Mouse (Mus musculus) MEL (cell line): ENCODE data around the gene Hivep2. TPM values are rescaled to one million over a fixed set of nuclear protein-coding genes. Genes with fewer than 3 reads are reported as not detected.

ENCODE experiments used
- DNase-seq: peaks from one replicate; pipeline ENCODE4 v3.0.0; 2011; ENCODE audit warnings: low read depth, low spot score
- H3K27ac ChIP-seq: 2 replicates; pipeline ENCODE4 v1.5.1; 2012; ENCODE audit warnings: low read depth, mild to moderate bottlenecking, control low read depth, low read length, moderate library complexity; ENCODE audit not compliant: control insufficient read depth
- H3K27me3 ChIP-seq, 2 experiments: fragments of 150-350 bp in 1 of 2; sonication (generic) in 1 of 2; 2 replicates each; pipeline ENCODE4 v1.6.1; 2012; ENCODE audit warnings: low read length in 2 of 2, mild to moderate bottlenecking in 2 of 2, improper control_type of control experiment in 1 of 2, moderate library complexity in 1 of 2; ENCODE audit not compliant: insufficient read depth in 2 of 2, control insufficient read depth in 1 of 2
- H3K36me3 ChIP-seq, 2 experiments: 2 replicates each; pipeline ENCODE4 v1.6.1; 2012 to 2014; ENCODE audit warnings: low read length in 2 of 2, improper control_type of control experiment in 1 of 2, inconsistent platforms in 1 of 2, mild to moderate bottlenecking in 1 of 2; ENCODE audit not compliant: insufficient read depth in 2 of 2, control insufficient read depth in 1 of 2
- H3K4me1 ChIP-seq, 2 experiments: fragments of 150-350 bp in 1 of 2; sonication (generic) in 1 of 2; 2 replicates each; pipeline ENCODE4 v1.6.1; 2012; ENCODE audit warnings: low read length in 2 of 2, improper control_type of control experiment in 1 of 2, mild to moderate bottlenecking in 1 of 2; ENCODE audit not compliant: insufficient read depth in 2 of 2, control insufficient read depth in 1 of 2
- H3K4me3 ChIP-seq, 2 experiments: fragments of 150-350 bp in 1 of 2; sonication (generic) in 1 of 2; 2 replicates each; pipeline ENCODE4 v1.5.1; 2012; ENCODE audit warnings: low read depth in 2 of 2, low read length in 2 of 2, mild to moderate bottlenecking in 2 of 2, moderate library complexity in 2 of 2, control low read depth in 1 of 2, improper control_type of control experiment in 1 of 2; ENCODE audit not compliant: control insufficient read depth in 1 of 2, insufficient read depth in 1 of 2
- H3K79me2 ChIP-seq: 2 replicates; pipeline ENCODE4 v1.6.1; 2012; ENCODE audit warnings: mild to moderate bottlenecking, low read length, moderate library complexity; ENCODE audit not compliant: control insufficient read depth, poor library complexity, insufficient read depth
- H3K9ac ChIP-seq: 2 replicates; pipeline ENCODE4 v1.6.1; 2012; ENCODE audit warnings: low read depth, mild to moderate bottlenecking, control low read depth, low read length, moderate library complexity; ENCODE audit not compliant: control insufficient read depth, poor library complexity, severe bottlenecking
- H3K9me3 ChIP-seq: fragments of 150-350 bp; sonication (generic); replicated peaks from 2 replicates; pipeline ENCODE4 v1.6.1; 2012; ENCODE audit warnings: mild to moderate bottlenecking, low read length, improper control_type of control experiment, moderate library complexity; ENCODE audit not compliant: insufficient read depth
- CHD1 ChIP-seq: IDR thresholded peaks from 2 replicates; pipeline ENCODE4 v1.6.1; 2012; ENCODE audit warnings: low read depth, mild to moderate bottlenecking, inconsistent platforms, low read length, improper control_type of control experiment
- CTCF ChIP-seq, 3 experiments: IDR thresholded peaks in 2 of 3; conservative IDR thresholded peaks in 1 of 3; 2 replicates each; pipeline ENCODE4 v1.5.1; 2011 to 2012; ENCODE audit warnings: low read length in 3 of 3, low read depth in 2 of 3, mild to moderate bottlenecking in 2 of 3, improper control_type of control experiment in 1 of 3, inconsistent platforms in 1 of 3, mixed read lengths in 1 of 3, moderate library complexity in 1 of 3; ENCODE audit not compliant: control insufficient read depth in 1 of 3, insufficient read depth in 1 of 3, poor library complexity in 1 of 3, severe bottlenecking in 1 of 3
- E2F4 ChIP-seq: IDR thresholded peaks from 2 replicates; pipeline ENCODE4 v1.6.1; 2011; ENCODE audit warnings: low read depth, low read length, improper control_type of control experiment, borderline replicate concordance
- EP300 ChIP-seq, 2 experiments: IDR thresholded peaks; 2 replicates each; pipeline ENCODE4 v1.6.1; 2011; ENCODE audit warnings: improper control_type of control experiment in 2 of 2, low read length in 2 of 2, low read depth in 1 of 2, mild to moderate bottlenecking in 1 of 2
- GABPA ChIP-seq: IDR thresholded peaks from 2 replicates; pipeline ENCODE4 v1.6.1; 2012; ENCODE audit warnings: low read depth, mild to moderate bottlenecking, inconsistent platforms, low read length, improper control_type of control experiment, moderate library complexity
- KAT2A ChIP-seq: conservative IDR thresholded peaks from 2 replicates; pipeline ENCODE4 v1.6.1; 2012; ENCODE audit warnings: low read depth, low read length, improper control_type of control experiment, inconsistent platforms
- MAX ChIP-seq: IDR thresholded peaks from 2 replicates; pipeline ENCODE4 v1.6.1; 2011; ENCODE audit warnings: low read length, improper control_type of control experiment
- MAZ ChIP-seq: IDR thresholded peaks from 2 replicates; pipeline ENCODE4 v1.6.1; 2012; ENCODE audit warnings: low read depth, mild to moderate bottlenecking, inconsistent platforms, low read length, improper control_type of control experiment
- MYB ChIP-seq: IDR thresholded peaks from 2 replicates; pipeline ENCODE4 v1.6.1; 2011; ENCODE audit warnings: mild to moderate bottlenecking, low read depth, low read length, improper control_type of control experiment
- NELFE ChIP-seq: IDR thresholded peaks from 2 replicates; pipeline ENCODE4 v1.6.1; 2011; ENCODE audit warnings: low read depth, low read length, improper control_type of control experiment
- POLR2AphosphoS5 ChIP-seq: IDR thresholded peaks from 2 replicates; pipeline ENCODE4 v1.6.1; 2012; ENCODE audit warnings: low read depth, borderline replicate concordance, mild to moderate bottlenecking, inconsistent platforms, low read length, moderate library complexity, mixed read lengths
- RAD21 ChIP-seq: IDR thresholded peaks from 2 replicates; pipeline ENCODE4 v1.6.1; 2011; ENCODE audit warnings: mild to moderate bottlenecking, low read depth, low read length, improper control_type of control experiment
- SIN3A ChIP-seq: IDR thresholded peaks from 2 replicates; pipeline ENCODE4 v1.6.1; 2012; ENCODE audit warnings: low read length, improper control_type of control experiment, inconsistent platforms
- TBP ChIP-seq: IDR thresholded peaks from 2 replicates; pipeline ENCODE4 v1.8.0; 2011; ENCODE audit warnings: low read depth, low read length, improper control_type of control experiment
- UBTF ChIP-seq: IDR thresholded peaks from 2 replicates; pipeline ENCODE4 v1.6.1; 2012; ENCODE audit warnings: low read depth, mild to moderate bottlenecking, inconsistent platforms, low read length, improper control_type of control experiment, moderate library complexity, borderline replicate concordance; ENCODE audit not compliant: insufficient read depth
- USF1 ChIP-seq: IDR thresholded peaks from 2 replicates; pipeline ENCODE4 v1.6.1; 2014; ENCODE audit warnings: low read depth, mild to moderate bottlenecking, inconsistent platforms, low read length, improper control_type of control experiment, moderate library complexity
- USF2 ChIP-seq, 2 experiments: IDR thresholded peaks; 2 replicates each; pipeline ENCODE4 v1.6.1; 2011 to 2012; ENCODE audit warnings: improper control_type of control experiment in 2 of 2, low read length in 2 of 2, borderline replicate concordance in 1 of 2, inconsistent platforms in 1 of 2, low read depth in 1 of 2, mild to moderate bottlenecking in 1 of 2; ENCODE audit not compliant: insufficient read depth in 1 of 2
- ZC3H11A ChIP-seq: IDR thresholded peaks from 2 replicates; pipeline ENCODE4 v1.6.1; 2012; ENCODE audit warnings: low read depth, mild to moderate bottlenecking, inconsistent platforms, low read length, improper control_type of control experiment
- ZKSCAN1 ChIP-seq: IDR thresholded peaks from 2 replicates; pipeline ENCODE4 v1.6.1; 2012; ENCODE audit warnings: low read depth, mild to moderate bottlenecking, inconsistent platforms, low read length, improper control_type of control experiment, moderate library complexity
- ZMIZ1 ChIP-seq: IDR thresholded peaks from 2 replicates; pipeline ENCODE4 v1.6.1; 2012; ENCODE audit warnings: low read depth, mild to moderate bottlenecking, inconsistent platforms, low read length, improper control_type of control experiment, moderate library complexity
- ZNF384 ChIP-seq: IDR thresholded peaks from 2 replicates; pipeline ENCODE4 v1.6.1; 2012; ENCODE audit warnings: low read depth, mild to moderate bottlenecking, inconsistent platforms, low read length, improper control_type of control experiment
- polyA plus RNA-seq, 2 experiments: library from polyadenylated mRNA; stranded (reverse) in 1 of 2; unstranded in 1 of 2; fragments of >175 nt in 1 of 2; fragments of >200 nt in 1 of 2; gene quantifications; 2 replicates each; pipeline versions ENCODE4 v1.2.1 to v1.2.4; 2012; ENCODE audit warnings: low replicate concordance in 2 of 2, low read depth in 1 of 2; ENCODE audit not compliant: insufficient read length in 2 of 2, insufficient read depth in 1 of 2, missing spikeins in 1 of 2
- total RNA-seq: library from RNA; depleted of rRNA; stranded (reverse); fragments of 300-350 nt; gene quantifications from 2 replicates; pipeline ENCODE4 v1.2.3, GENCODE M21; 2012

Hivep2 gene
- total and polyA plus RNA-seq, 3 experiments: not detected

GRCm38 (mm10) chr10:14168197-14168844, 202.4 kb downstream of the Hivep2 start:
- Histone ChIP-seq H3K9me3 (no peaks in the 10 kb centered on the region), H3K27ac (no peak overlapping the region), H3K9ac (no peak overlapping the region), H3K79me2 (no peaks in the 10 kb centered on the region), H3K36me3 (no peaks in the 10 kb centered on the region), H3K4me1 (no peaks in the 10 kb centered on the region), H3K4me3 (no peak overlapping the region), H3K27me3 (no peaks in the 10 kb centered on the region)
- no peak for DNase-seq
- TF ChIP-seq RAD21: no peak
- no peak for TF ChIP-seq MAX
- no peak for TF ChIP-seq UBTF
- no peak for TF ChIP-seq ZC3H11A
- no peak for TF ChIP-seq MYB
- TF ChIP-seq TBP: no peak
- TF ChIP-seq CTCF (IDR thresholded peaks at IDR 0.05 in 2 of 3, conservative IDR thresholded peaks at IDR 0.05 in 1 of 3; ENCODE audit: control insufficient read depth in 1 of 3, insufficient read depth in 1 of 3, low read depth in 2 of 3, low read length in 3 of 3, poor library complexity in 1 of 3, severe bottlenecking in 1 of 3): no peak
- TF ChIP-seq ZNF384: no peak
- no peak for TF ChIP-seq SIN3A
- TF ChIP-seq USF1: no peak
- no peak for TF ChIP-seq KAT2A
- TF ChIP-seq GABPA: no peak
- no peak for TF ChIP-seq MAZ
- no peak for TF ChIP-seq USF2 (IDR thresholded peaks at IDR 0.05; ENCODE audit: borderline replicate concordance in 1 of 2, insufficient read depth in 1 of 2, low read depth in 1 of 2, low read length in 2 of 2)
- TF ChIP-seq ZMIZ1: no peak
- TF ChIP-seq EP300 (IDR thresholded peaks at IDR 0.05; ENCODE audit: low read depth in 1 of 2, low read length in 2 of 2): no peak
- TF ChIP-seq NELFE: no peak

GRCm38 (mm10) chr10:14168869-14169566, 203.1 kb downstream of the Hivep2 start:
- Histone ChIP-seq H3K4me1 (no peaks in the 10 kb centered on the region), H3K9me3 (no peaks in the 10 kb centered on the region), H3K79me2 (no peaks in the 10 kb centered on the region), H3K27ac (no peak overlapping the region), H3K27me3 (no peaks in the 10 kb centered on the region), H3K4me3 (no peak overlapping the region), H3K9ac (no peak overlapping the region), H3K36me3 (no peaks in the 10 kb centered on the region)
- TF ChIP-seq KAT2A: no peak
- TF ChIP-seq E2F4: no peak
- no peak for TF ChIP-seq CHD1
- no peak for TF ChIP-seq ZKSCAN1
- no peak for TF ChIP-seq USF1
- no peak for TF ChIP-seq POLR2AphosphoS5
- no peak for DNase-seq
